Mouse (Mus musculus) C2C12 (cell line): ENCODE results near the gene Nrgn. TPM values are rescaled to one million over a fixed set of nuclear protein-coding genes. Genes with fewer than 3 reads are reported as not detected.

Experiments
- H3K27me3 ChIP-seq: one replicate; pipeline ENCODE4 v1.6.1; 2011; ENCODE audit not compliant: control insufficient read depth, insufficient read depth, insufficient read length
- H3K36me3 ChIP-seq: one replicate; pipeline ENCODE4 v1.6.1; 2011; ENCODE audit not compliant: control insufficient read depth, insufficient read depth
- H3K4me3 ChIP-seq: one replicate; pipeline ENCODE4 v1.5.1; 2011; ENCODE audit warnings: mild to moderate bottlenecking, control low read depth; ENCODE audit not compliant: poor library complexity, insufficient read depth, severe bottlenecking
- H3K79me2 ChIP-seq: one replicate; pipeline ENCODE4 v1.6.1; 2011; ENCODE audit not compliant: control insufficient read depth, insufficient read depth
- H3K79me3 ChIP-seq: one replicate; pipeline ENCODE4 v1.6.1; 2011; ENCODE audit warnings: low read depth, control low read depth
- H3ac ChIP-seq: one replicate; pipeline ENCODE3; 2011; ENCODE audit warnings: low read depth; ENCODE audit not compliant: control insufficient read depth, insufficient read length
- CEBPB ChIP-seq: IDR thresholded peaks from one replicate; pipeline ENCODE4 v1.6.1; 2011; ENCODE audit warnings: low read depth, mild to moderate bottlenecking, control low read depth, moderate library complexity
- CTCF ChIP-seq: IDR thresholded peaks from one replicate; pipeline ENCODE4 v1.5.1; 2011; ENCODE audit not compliant: control insufficient read depth, insufficient read depth, insufficient read length
- FOSL1 ChIP-seq: IDR thresholded peaks from one replicate; pipeline ENCODE4 v1.8.0; 2011; ENCODE audit warnings: mild to moderate bottlenecking, low read length; ENCODE audit not compliant: poor library complexity, insufficient read depth, severe bottlenecking
- MAX ChIP-seq: IDR thresholded peaks from one replicate; pipeline ENCODE4 v1.6.1; 2011; ENCODE audit warnings: mild to moderate bottlenecking, control low read depth
- MYOD1 ChIP-seq: IDR thresholded peaks from one replicate; pipeline ENCODE4 v1.6.1; 2011; ENCODE audit warnings: low read depth; ENCODE audit not compliant: control insufficient read depth, insufficient read length
- MYOG ChIP-seq: IDR thresholded peaks from one replicate; pipeline ENCODE4 v1.6.1; 2011; ENCODE audit not compliant: control insufficient read depth, insufficient read length; ENCODE audit errors: extremely low read depth
- USF1 ChIP-seq: IDR thresholded peaks from one replicate; pipeline ENCODE4 v1.6.1; 2011; ENCODE audit warnings: low read depth, mild to moderate bottlenecking, control low read depth, moderate library complexity
- polyA plus RNA-seq: library from polyadenylated mRNA; unstranded; fragments of >200 nt; fragmentation: generic; extraction: Trizol; gene quantifications from one replicate; pipeline ENCODE4 v1.2.1, GENCODE M21; 2012; ENCODE audit warnings: missing spikeins

The Nrgn gene
- polyA plus RNA-seq, 1 experiment = 2.6 TPM

DNA sequence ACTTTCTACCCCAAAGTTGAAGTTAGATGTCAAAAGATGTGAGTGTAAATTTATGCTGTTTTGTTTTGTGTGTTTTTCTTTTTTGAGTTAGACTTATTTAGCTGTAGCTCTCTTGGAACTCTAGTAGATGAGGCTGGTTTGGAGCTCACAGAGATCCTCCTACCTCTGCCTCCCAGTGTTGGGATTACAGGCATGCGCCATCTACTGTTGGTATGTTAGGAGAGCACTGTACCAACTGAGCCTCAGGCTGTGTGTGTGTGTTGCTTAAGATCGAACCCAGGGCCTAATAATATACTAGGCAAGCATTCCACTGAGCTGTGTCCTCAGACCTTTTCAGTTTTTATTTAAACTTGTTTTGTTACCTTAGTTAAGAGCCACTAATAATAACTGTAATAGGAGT lies 40.6 kb downstream of the Nrgn start:
- Histone ChIP-seq H3K79me3 (peaks cover 31% of the 10 kb centered on the region), H3K27me3 (no peaks in the 10 kb centered on the region), H3K4me3 (no peak overlapping the region), H3K79me2 (peaks cover 94% of the 10 kb centered on the region), H3ac (no peak overlapping the region), H3K36me3 (no peaks in the 10 kb centered on the region)
- TF ChIP-seq CEBPB (no peak), USF1 (no peak)

DNA sequence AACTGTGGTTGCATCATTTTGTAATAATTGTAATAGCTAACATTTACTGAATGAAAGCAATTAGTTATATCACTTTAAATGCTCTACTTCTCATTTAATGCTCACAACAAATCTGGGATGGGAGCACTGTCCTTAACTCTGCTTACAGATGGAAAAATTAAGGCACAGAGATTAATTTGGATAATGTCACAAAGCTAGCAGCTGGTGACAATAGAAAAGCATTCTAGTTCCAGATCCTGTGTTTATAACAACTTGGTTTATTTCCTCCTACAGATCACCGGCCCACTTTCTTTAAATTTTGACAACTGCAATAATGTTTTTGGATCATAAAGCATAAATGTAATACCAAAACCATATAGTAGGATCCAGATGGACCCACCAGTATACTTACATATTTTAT lies 46.7 kb downstream of the Nrgn start:
- Histone ChIP-seq H3K36me3 (peaks cover 5% of the 10 kb centered on the region), H3K4me3 (no peak overlapping the region), H3K79me3 (peaks cover 43% of the 10 kb centered on the region), H3ac (no peak overlapping the region), H3K27me3 (no peaks in the 10 kb centered on the region), H3K79me2 (peaks cover 96% of the 10 kb centered on the region)
- no peak for TF ChIP-seq FOSL1
- TF ChIP-seq CTCF = no peak

DNA sequence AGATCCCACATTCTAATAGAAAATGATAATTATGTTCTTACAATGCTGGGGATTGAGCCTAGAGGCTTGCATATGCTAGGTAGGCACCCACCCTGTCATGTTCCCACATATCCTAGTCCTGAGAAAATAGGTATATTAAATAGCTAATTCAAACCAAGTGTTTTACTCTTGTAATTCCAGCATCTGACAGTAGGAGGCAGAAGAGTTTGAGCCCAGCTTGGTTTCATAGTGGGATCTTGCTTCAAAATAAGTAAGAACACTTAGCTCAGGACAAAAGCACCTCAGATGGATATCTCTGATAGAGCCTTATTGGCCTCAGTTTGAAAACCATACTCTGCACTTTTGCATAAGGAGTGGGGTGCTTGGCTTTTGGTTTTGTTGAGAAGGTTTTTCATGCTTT lies 48.4 kb downstream of the Nrgn start:
- TF ChIP-seq CEBPB (no peak), MYOG (no peak), MAX (no peak), FOSL1 (no peak), USF1 (no peak), CTCF (no peak)
- Histone ChIP-seq H3K4me3 (no peak overlapping the region), H3K27me3 (no peaks in the 10 kb centered on the region), H3K36me3 (peaks cover 5% of the 10 kb centered on the region), H3K79me2 (peaks cover 96% of the 10 kb centered on the region), H3K79me3 (peaks cover 57% of the 10 kb centered on the region), H3ac (no peak overlapping the region)

DNA sequence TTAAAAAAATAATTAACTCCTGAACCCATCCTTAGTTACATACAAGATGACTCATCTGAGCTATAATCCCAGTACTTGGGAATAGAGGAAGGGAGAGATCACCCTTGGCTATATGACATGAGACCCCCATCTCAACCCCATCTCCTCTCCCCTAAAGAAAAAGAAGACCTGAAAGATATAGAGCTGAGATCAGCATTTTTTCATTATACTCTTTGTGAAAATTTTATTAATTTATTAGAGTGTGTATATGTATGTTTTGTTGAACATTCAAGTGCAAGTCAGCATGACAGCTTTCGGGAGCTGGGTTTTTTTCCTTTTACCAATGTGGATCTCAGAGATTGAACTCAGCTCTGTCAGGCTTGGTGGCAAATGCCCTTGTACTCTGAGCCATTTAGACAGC lies 51.5 kb downstream of the Nrgn start:
- Histone ChIP-seq H3K79me2 (peaks cover 96% of the 10 kb centered on the region), H3K79me3 (peaks cover 76% of the 10 kb centered on the region), H3K4me3 (no peak overlapping the region), H3K27me3 (no peaks in the 10 kb centered on the region), H3K36me3 (peaks cover 5% of the 10 kb centered on the region), H3ac (no peak overlapping the region)
- TF ChIP-seq USF1 = no peak
- TF ChIP-seq CEBPB = no peak
- TF ChIP-seq MYOD1 = no peak
- no peak for TF ChIP-seq MYOG
- TF ChIP-seq FOSL1 = no peak

DNA sequence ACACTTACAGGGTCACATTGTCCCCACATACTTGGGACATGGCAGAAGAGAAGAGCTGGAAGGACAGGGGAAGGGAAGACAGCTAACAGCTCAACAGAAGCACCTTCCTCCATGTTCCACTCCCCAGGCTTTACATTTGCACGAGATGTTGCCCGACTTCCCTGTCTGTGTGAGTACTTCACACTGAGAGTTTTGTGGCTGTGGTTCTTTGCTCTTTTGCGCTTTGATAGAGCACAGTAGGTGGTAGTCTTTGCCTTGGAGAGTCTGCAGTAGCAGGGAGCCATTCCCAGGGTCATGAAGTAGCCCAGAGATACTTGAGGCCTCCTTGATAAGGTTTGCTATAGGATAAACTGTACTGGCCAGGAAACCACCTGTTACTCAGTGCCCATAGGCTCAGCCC lies 52.5 kb downstream of the Nrgn start:
- no peak overlapping the region for H3K4me3 ChIP-seq
- peaks cover 86% of the 10 kb centered on the region for H3K79me3 ChIP-seq
- H3K79me2 ChIP-seq = peaks cover 97% of the 10 kb centered on the region
- peaks cover 9% of the 10 kb centered on the region for H3K36me3 ChIP-seq
- H3ac ChIP-seq = no peak overlapping the region
- H3K27me3 ChIP-seq = no peaks in the 10 kb centered on the region
- TF ChIP-seq USF1 (no peak), FOSL1 (no peak), CTCF (no peak), MYOD1 (no peak), MYOG (no peak), CEBPB (no peak), MAX (no peak)

DNA sequence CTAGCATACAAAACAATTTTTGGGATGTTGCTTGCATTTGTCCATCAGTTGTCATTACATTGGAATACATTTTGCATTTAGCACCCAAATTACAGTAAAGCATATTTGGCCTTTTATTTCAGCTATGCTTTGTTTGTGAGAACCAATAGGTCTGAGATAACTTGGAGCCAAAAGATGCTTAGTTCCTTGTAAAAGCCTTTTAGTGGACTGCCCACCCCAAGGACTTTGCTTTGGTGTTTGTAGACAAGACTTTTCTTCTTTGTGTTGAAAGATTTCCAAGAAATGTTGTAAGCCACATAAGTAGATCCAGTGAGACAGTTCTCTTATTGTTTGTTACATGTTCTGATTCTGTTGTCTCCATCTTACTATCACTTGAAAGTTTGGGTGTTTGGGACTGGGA lies 56.4 kb downstream of the Nrgn start:
- Histone ChIP-seq H3K36me3 (peaks cover 12% of the 10 kb centered on the region), H3K79me2 (peaks cover 98% of the 10 kb centered on the region), H3K79me3 (peaks cover 85% of the 10 kb centered on the region), H3K27me3 (no peaks in the 10 kb centered on the region), H3K4me3 (no peak overlapping the region), H3ac (no peak overlapping the region)
- TF ChIP-seq MYOG (no peak), CTCF (no peak), CEBPB (no peak), FOSL1 (no peak), MYOD1 (no peak), USF1 (no peak), MAX (no peak)

DNA sequence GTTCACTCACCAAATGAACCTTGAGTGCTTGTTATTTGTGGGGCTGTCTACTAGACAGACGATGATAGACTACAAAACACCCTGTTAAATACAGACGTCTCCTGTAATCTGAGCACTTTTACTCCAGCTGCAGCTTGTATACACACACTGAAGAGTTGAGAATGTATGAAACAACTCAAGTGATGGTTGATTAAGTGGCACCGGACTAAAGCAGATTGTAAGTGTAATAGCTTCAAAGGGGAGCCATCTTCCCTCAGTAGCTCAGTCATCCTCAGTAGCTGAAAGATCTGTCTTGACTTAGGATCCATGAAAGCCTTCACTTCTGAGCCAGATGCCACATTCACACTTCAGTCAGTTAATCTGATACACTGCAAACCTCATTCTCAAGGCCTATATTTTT lies 56.9 kb downstream of the Nrgn start:
- no peak overlapping the region for H3ac ChIP-seq
- peaks cover 99% of the 10 kb centered on the region for H3K79me2 ChIP-seq
- H3K4me3 ChIP-seq = no peak overlapping the region
- no peaks in the 10 kb centered on the region for H3K27me3 ChIP-seq
- no peak for TF ChIP-seq MYOG
- no peak for TF ChIP-seq CEBPB
- TF ChIP-seq MYOD1 = no peak
- no peak for TF ChIP-seq MAX
- no peak for TF ChIP-seq FOSL1
- TF ChIP-seq USF1 = no peak
- no peak for TF ChIP-seq CTCF
- H3K79me3 ChIP-seq = peaks cover 84% of the 10 kb centered on the region
- peaks cover 12% of the 10 kb centered on the region for H3K36me3 ChIP-seq

Other genes with a start within 250 kb of the Nrgn start
- gene Ccdc15, start 204.5 kb downstream of the Nrgn start, polyA plus RNA-seq = 0.56 TPM
- gene Hepacam, start 185.6 kb downstream of the Nrgn start, polyA plus RNA-seq = 0.01 TPM
- gene Robo4, start 151.0 kb downstream of the Nrgn start, polyA plus RNA-seq = not detected
- 0.18 TPM for gene Robo3, start 119.7 kb downstream of the Nrgn start, polyA plus RNA-seq
- gene Msantd2, start 63.6 kb downstream of the Nrgn start, polyA plus RNA-seq = 8.4 TPM
- 0.06 TPM for gene Esam, start 24.8 kb downstream of the Nrgn start, polyA plus RNA-seq
- gene Vsig2, start 13.6 kb downstream of the Nrgn start, polyA plus RNA-seq = 0.18 TPM
- gene Siae, start 2.8 kb upstream of the Nrgn start, polyA plus RNA-seq = 0.51 TPM
- gene Spa17, start 60.8 kb upstream of the Nrgn start, polyA plus RNA-seq = 1.2 TPM
- 89.7 TPM for gene Tbrg1, start 104.4 kb upstream of the Nrgn start, polyA plus RNA-seq
- gene Panx3, start 116.3 kb upstream of the Nrgn start, polyA plus RNA-seq = not detected
- not detected for gene Olfr160, start 163.3 kb upstream of the Nrgn start, polyA plus RNA-seq
- not detected for gene Olfr874, start 192.2 kb upstream of the Nrgn start, polyA plus RNA-seq
- gene Olfr875, start 219.0 kb upstream of the Nrgn start, polyA plus RNA-seq = not detected